Mouse (Mus musculus) heart, postnatal 0 days (tissue): ENCODE results near the gene Qk.

ENCODE experiments used
- CTCF ChIP-seq: IDR thresholded peaks from 2 replicates; pipeline ENCODE4 v1.5.1; 2016; ENCODE audit warnings: antibody characterized with exemption, control low read depth, low read depth
- EP300 ChIP-seq: IDR thresholded peaks from 2 replicates; pipeline ENCODE4 v1.6.1; 2016; ENCODE audit warnings: antibody characterized with exemption, low read depth

DNA sequence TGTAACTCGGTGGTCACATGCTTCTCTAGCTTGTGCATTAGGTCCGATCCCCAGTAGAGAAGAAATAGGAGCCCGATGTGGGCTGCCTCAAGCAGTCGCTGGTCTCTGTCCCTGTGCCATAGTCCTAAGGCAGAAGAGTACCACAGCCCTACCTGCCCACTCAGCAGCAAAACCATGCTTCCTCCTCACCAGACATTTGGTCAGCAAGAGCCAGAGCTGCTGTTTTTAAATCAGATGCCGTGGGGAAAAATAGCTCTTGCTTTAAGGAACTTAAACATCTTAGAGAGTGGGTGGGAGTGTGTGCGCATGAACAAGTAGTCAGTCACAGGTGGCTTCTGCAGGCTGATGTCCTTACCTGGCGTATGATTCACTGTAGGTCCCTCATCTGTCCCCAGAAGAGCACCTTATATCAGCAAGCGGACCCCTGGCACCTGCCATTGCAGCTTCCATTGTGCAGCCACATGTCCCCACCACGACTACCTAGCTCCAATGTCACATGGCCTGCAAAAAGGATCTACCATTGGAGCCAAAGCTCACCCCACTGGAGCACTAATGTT lies 9.0 kb upstream of the Qk start:
- TF ChIP-seq CTCF (no peak), EP300 (no peak)
